Mouse (Mus musculus) kidney, adult 2 months (tissue): Measurements from ENCODE around the gene Trpm1.

Experiments used
- CTCF ChIP-seq: fragments of 200-500 bp; conservative IDR thresholded peaks from 2 replicates; pipeline ENCODE4 v1.5.1; 2011; ENCODE audit warnings: low read depth, mild to moderate bottlenecking, control low read depth, low read length, moderate library complexity, mixed read lengths; ENCODE audit not compliant: insufficient read depth, insufficient read length
- POLR2A ChIP-seq: fragments of 200-500 bp; IDR thresholded peaks from one replicate; pipeline ENCODE4 v1.6.1; 2011; ENCODE audit warnings: low read depth, low read length, control low read depth

- TF ChIP-seq POLR2A (no peak), CTCF (no peak)
These were observed 74.7 kb downstream of the Trpm1 start for GRCm38 (mm10) chr7:64228300-64228699.
